Mouse (Mus musculus): ENCODE data around the gene Igf1r.

GRCm38 (mm10) chr7:68227621-68228020 is 275.0 kb downstream of the Igf1r start:
- no peak for TF ChIP-seq CTCF (IDR thresholded peaks at IDR 0.05; ENCODE audit: control insufficient read depth, insufficient read depth, insufficient read length)
- TF ChIP-seq USF1 (IDR thresholded peaks at IDR 0.05; ENCODE audit: low read depth): no peak
- no peak for TF ChIP-seq MAX (IDR thresholded peaks at IDR 0.05)
- TF ChIP-seq MYOG (IDR thresholded peaks at IDR 0.05; ENCODE audit: control insufficient read depth, extremely low read depth, insufficient read length): no peak
- TF ChIP-seq MYOD1 (IDR thresholded peaks at IDR 0.05; ENCODE audit: control insufficient read depth, insufficient read length, low read depth): no peak
